Mouse (Mus musculus) layer of hippocampus, adult 6 months (tissue): ENCODE results near the gene Diras2. TPM values are rescaled to one million over a fixed set of nuclear protein-coding genes. Genes with fewer than 3 reads are reported as not detected.

ENCODE experiments used
- long read RNA-seq, 2 experiments: library from polyadenylated mRNA; unstranded; transcript quantifications; one replicate each; pipeline ENCODE4 v2.0.0; 2019 to 2020
- polyA plus RNA-seq: library from polyadenylated mRNA; unstranded; fragments of <200 nt; fragmentation: Nextera tagmentation; gene quantifications from 2 replicates; pipeline ENCODE4 v1.2.3, GENCODE M21; 2021

Gene Diras2
- polyA plus RNA-seq, result 29.3 and 30.2 TPM in 2 replicates
- long read RNA-seq, experiment 1, full-length matches to known transcripts, result 9 of 34 reads
- long read RNA-seq, experiment 1, partial matches to known transcripts, result 0 of 34 reads
- long read RNA-seq, experiment 1, other reads (novel, unspliced or antisense), result 25 of 34 reads
- long read RNA-seq, experiment 2, full-length matches to known transcripts, result 14 of 28 reads
- long read RNA-seq, experiment 2, partial matches to known transcripts, result 0 of 28 reads
- long read RNA-seq, experiment 2, other reads (novel, unspliced or antisense), result 14 of 28 reads

GRCm38 (mm10) chr13:52531121-52531520 lies at the start of gene Diras2:
TSS of gene Diras2 (minus strand) at chr13:52531279.

Other genes starting within 250 kb of the Diras2 start
- gene Syk, start 51.9 kb upstream of the Diras2 start, polyA plus RNA-seq, result 0.31 and 0.44 TPM in 2 replicates